Mouse (Mus musculus): ENCODE results near the gene Ptprg.

- no peak for TF ChIP-seq POLR2A (IDR thresholded peaks at IDR 0.05; ENCODE audit: low read depth, low read length)
- TF ChIP-seq CTCF (IDR thresholded peaks at IDR 0.05; ENCODE audit: borderline replicate concordance, insufficient read depth, low read length): no peak
These were observed 608.5 kb downstream of the Ptprg start for GRCm38 (mm10) chr14:12161738-12162310.

Data from embryonic fibroblast, embryonic 13.5 days (primary cell).